Mouse (Mus musculus) liver, postnatal 0 days (tissue): ENCODE data around the gene Tll1. TPM values are rescaled to one million over a fixed set of nuclear protein-coding genes. Genes with fewer than 3 reads are reported as not detected.
"Not testable (repeated sequence)": the region's sequence is repeated elsewhere in the genome, so short reads cannot be mapped to it uniquely, and the experiment has no call there.

Source experiments
- ATAC-seq: fragments of 200-750 bp; cut with Nextera tagmentation; 2 replicates; pipeline ENCODE4 v1.8.0; 2017; ENCODE audit warnings: mild to moderate bottlenecking, moderate library complexity
- DNase-seq: peaks from one replicate; pipeline ENCODE4 v3.0.0-alpha.2; 2016
- H3K27ac ChIP-seq: fragments of 300-500 bp; sonication (generic); 2 replicates; pipeline ENCODE4 v1.5.1; 2014; ENCODE audit warnings: antibody characterized with exemption, moderate library complexity, mild to moderate bottlenecking, low read depth
- H3K27me3 ChIP-seq: fragments of 300-500 bp; sonication (generic); 2 replicates; pipeline ENCODE4 v1.6.1; 2014; ENCODE audit warnings: low read length, control low read depth, mixed read lengths; ENCODE audit not compliant: insufficient read depth
- H3K36me3 ChIP-seq: fragments of 300-500 bp; sonication (generic); replicated peaks from 2 replicates; pipeline ENCODE4 v1.6.1; 2014; ENCODE audit warnings: mild to moderate bottlenecking, control low read depth, low read length, moderate library complexity, mixed read lengths; ENCODE audit not compliant: insufficient read depth
- H3K4me1 ChIP-seq: fragments of 300-500 bp; sonication (generic); 2 replicates; pipeline ENCODE4 v1.6.1; 2014; ENCODE audit warnings: antibody characterized with exemption, mild to moderate bottlenecking, control low read depth; ENCODE audit not compliant: insufficient read depth
- H3K4me2 ChIP-seq: fragments of 300-500 bp; sonication (generic); 2 replicates; pipeline ENCODE4 v1.6.1; 2014; ENCODE audit warnings: low read depth, mild to moderate bottlenecking, low read length, moderate library complexity, mixed read lengths
- H3K4me3 ChIP-seq: fragments of 300-500 bp; sonication (generic); 2 replicates; pipeline ENCODE4 v1.5.1; 2014; ENCODE audit warnings: low read depth, low read length
- H3K9ac ChIP-seq: fragments of 300-500 bp; sonication (generic); replicated peaks from 2 replicates; pipeline ENCODE4 v1.6.1; 2014; ENCODE audit warnings: mild to moderate bottlenecking, moderate library complexity
- H3K9me3 ChIP-seq: fragments of 300-500 bp; sonication (generic); 2 replicates; pipeline ENCODE4 v1.6.1; 2016; ENCODE audit warnings: mild to moderate bottlenecking, control low read depth, low read length, mixed read lengths
- CTCF ChIP-seq: sonication (generic); IDR thresholded peaks from 2 replicates; pipeline ENCODE4 v1.5.1; 2016; ENCODE audit warnings: antibody characterized with exemption, low read depth
- EP300 ChIP-seq: IDR thresholded peaks from 2 replicates; pipeline ENCODE4 v1.6.1; 2016; ENCODE audit warnings: antibody characterized with exemption, low read depth, mild to moderate bottlenecking
- WGBS: fragments of 180-500 bp; shearing (Covaris S2); extraction: QIAGEN DNeasy Blood & Tissue Kit; methylation state at CpG from one replicate; pipeline ENCODE4 v1.1.7; 2014; ENCODE audit not compliant: insufficient replicate concordance; 5-methylcytosine and 5-hydroxymethylcytosine counted together
- polyA plus RNA-seq: library from polyadenylated mRNA; unstranded; fragments of >200 nt; fragmentation: Nextera tagmentation; extraction: Ambion mirVana; gene quantifications from 2 replicates; pipeline ENCODE4 v1.2.1, GENCODE M21; 2015

Tll1 gene
- polyA plus RNA-seq, 1 experiment from 2014 or later, result not detected

- no peaks in the 10 kb centered on the region for H3K36me3 ChIP-seq
- ATAC-seq (no peak), DNase-seq (no peak)
- H3K9me3 ChIP-seq, result no peaks in the 10 kb centered on the region
- H3K4me2 ChIP-seq, result no peak overlapping the region
- H3K4me1 ChIP-seq, result no peaks in the 10 kb centered on the region
- no peak for TF ChIP-seq CTCF
- no peak for TF ChIP-seq EP300
- no peaks in the 10 kb centered on the region for H3K27me3 ChIP-seq
- 87% methylated on average over 2 of the region's 2 CpGs for WGBS
- H3K9ac ChIP-seq, result no peak overlapping the region
- H3K4me3 ChIP-seq, result no peak overlapping the region
- H3K27ac ChIP-seq, result no peak overlapping the region
These were observed 183.0 kb downstream of the Tll1 start for GRCm38 (mm10) chr8:64023027-64023426.

DNA sequence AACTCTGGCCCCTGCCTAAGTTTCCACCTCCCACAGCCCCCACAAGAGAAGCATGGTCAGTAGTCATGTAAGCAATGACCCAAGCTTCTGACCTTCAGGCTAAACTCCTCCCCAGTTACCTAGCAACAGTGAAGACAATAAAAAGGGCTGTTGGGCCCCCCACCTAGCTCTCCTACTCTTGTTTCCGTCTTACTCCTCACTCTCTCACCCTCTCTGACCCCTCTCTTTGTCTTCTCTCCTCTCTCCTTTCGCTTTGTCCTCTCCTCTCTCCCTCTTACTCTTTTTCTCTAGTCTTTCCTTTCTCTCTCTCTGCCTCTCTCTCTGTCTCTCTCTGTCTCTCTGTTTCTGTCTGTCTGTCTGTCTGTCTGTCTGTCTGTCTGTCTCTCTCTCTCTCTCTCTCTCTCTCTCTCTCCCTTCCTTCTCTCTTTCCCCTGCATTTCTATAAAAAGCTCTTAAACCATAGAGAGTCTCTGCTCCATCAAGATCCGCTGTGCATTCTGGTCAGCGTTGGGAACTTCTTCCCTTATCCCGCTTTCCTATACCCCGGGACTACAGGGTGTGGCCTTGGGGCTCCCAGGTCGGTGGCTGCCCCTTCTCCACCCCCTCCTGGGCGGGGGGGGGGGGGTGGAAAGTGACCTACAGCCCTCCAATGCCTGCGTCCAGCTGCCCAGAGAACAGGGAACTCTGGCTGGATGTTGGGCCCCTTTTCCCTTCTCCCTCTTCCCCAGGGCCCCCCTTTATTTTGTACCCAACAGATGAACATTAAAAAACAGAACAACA lies 235.3 kb downstream of the Tll1 start:
- H3K4me1 ChIP-seq, H3K4me2 ChIP-seq, DNase-seq, H3K9ac ChIP-seq, H3K4me3 ChIP-seq, H3K27me3 ChIP-seq, ATAC-seq, H3K36me3 ChIP-seq, H3K27ac ChIP-seq, H3K9me3 ChIP-seq: not testable (repeated sequence)
- 49% methylated on average over 9 of the region's 9 CpGs for WGBS
